Mouse (Mus musculus) limb, embryonic 14.5 days (tissue): ENCODE measurements at regions not wholly inside any gene's neighbourhood (a gene's known extent, or its start where the extent isn't known, plus 50 kb on each side); places are given as distances from the start of the nearest gene placed in this dataset.

Source experiments
- ATAC-seq: fragments of 200-750 bp; cut with Nextera tagmentation; 2 replicates; pipeline ENCODE4 v1.8.0; 2017; ENCODE audit warnings: low read depth, moderate number of reproducible peaks, moderate TSS enrichment; ENCODE audit not compliant: low FRiP score
- DNase-seq: peaks from one replicate; pipeline ENCODE4 v3.0.0-alpha.2; 2015; ENCODE audit warnings: low spot score
- H3K27ac ChIP-seq: fragments of 300-500 bp; sonication (generic); replicated peaks from 2 replicates; pipeline ENCODE4 v1.5.1; 2014; ENCODE audit warnings: low read depth, mild to moderate bottlenecking, low read length, moderate library complexity, mixed read lengths
- H3K27me3 ChIP-seq: fragments of 300-500 bp; sonication (generic); 2 replicates; pipeline ENCODE4 v1.6.1; 2014; ENCODE audit warnings: low read length, mixed read lengths; ENCODE audit not compliant: control insufficient read depth, insufficient read depth
- H3K36me3 ChIP-seq: fragments of 300-500 bp; sonication (generic); 2 replicates; pipeline ENCODE4 v1.6.1; 2014; ENCODE audit warnings: mild to moderate bottlenecking, low read length, moderate library complexity, mixed read lengths; ENCODE audit not compliant: control insufficient read depth, insufficient read depth
- H3K4me1 ChIP-seq: fragments of 300-500 bp; sonication (generic); 2 replicates; pipeline ENCODE4 v1.6.1; 2014; ENCODE audit warnings: antibody characterized with exemption, low read length, mixed read lengths; ENCODE audit not compliant: control insufficient read depth, insufficient read depth
- H3K4me2 ChIP-seq: fragments of 300-500 bp; sonication (generic); replicated peaks from 2 replicates; pipeline ENCODE4 v1.6.1; 2014; ENCODE audit warnings: low read depth, mild to moderate bottlenecking, low read length, moderate library complexity; ENCODE audit not compliant: severe bottlenecking
- H3K4me3 ChIP-seq: fragments of 300-500 bp; sonication (generic); replicated peaks from 2 replicates; pipeline ENCODE4 v1.5.1; 2014; ENCODE audit warnings: low read length
- H3K9ac ChIP-seq: fragments of 300-500 bp; sonication (generic); 2 replicates; pipeline ENCODE4 v1.6.1; 2014; ENCODE audit warnings: mild to moderate bottlenecking, low read depth, low read length, moderate library complexity; ENCODE audit not compliant: severe bottlenecking
- H3K9me3 ChIP-seq: fragments of 300-500 bp; sonication (generic); 2 replicates; pipeline ENCODE4 v1.6.1; 2016; ENCODE audit warnings: low read length; ENCODE audit not compliant: control insufficient read depth
- POLR2A ChIP-seq: fragments of 200-500 bp; IDR thresholded peaks from 2 replicates; pipeline ENCODE4 v1.8.0; 2012; ENCODE audit warnings: inconsistent platforms, mild to moderate bottlenecking, moderate library complexity, borderline replicate concordance; ENCODE audit not compliant: insufficient read depth, insufficient read length; ENCODE audit errors: extremely low read depth
- whole genome bisulfite sequencing: fragments of 180-500 bp; shearing (Covaris S2); extraction: QIAGEN DNeasy Blood & Tissue Kit; methylation state at CpG from one replicate; pipeline ENCODE4 v1.1.7; 2014; 5-methylcytosine and 5-hydroxymethylcytosine counted together

- ATAC-seq, result no peak
Observed at GRCm38 (mm10) chr1:72032214-72032613, 179.9 kb downstream of the Mreg start.

GRCm38 (mm10) chr1:72030763-72031405, 181.2 kb downstream of the Mreg start:
- no peak overlapping the region for H3K4me2 ChIP-seq
- no peak overlapping the region for H3K9ac ChIP-seq
- WGBS, result 63% methylated on average over 8 of the region's 8 CpGs
- H3K27me3 ChIP-seq, result no peaks in the 10 kb centered on the region
- no peak overlapping the region for H3K4me3 ChIP-seq
- no peaks in the 10 kb centered on the region for H3K9me3 ChIP-seq
- TF ChIP-seq POLR2A, result no peak
- H3K4me1 ChIP-seq, result no peaks in the 10 kb centered on the region
- no peak for DNase-seq
- no peak overlapping the region for H3K27ac ChIP-seq
- H3K36me3 ChIP-seq, result no peaks in the 10 kb centered on the region
- ATAC-seq, result no peak

More at GRCm38 (mm10) chr1:72032214-72032613, 179.9 kb downstream of the Mreg start:
- Histone ChIP-seq H3K4me2 (no peak overlapping the region), H3K9me3 (no peaks in the 10 kb centered on the region), H3K4me3 (no peak overlapping the region), H3K27ac (no peak overlapping the region), H3K4me1 (no peaks in the 10 kb centered on the region; the same call in 1 of the 2 replicates), H3K9ac (no peak overlapping the region), H3K36me3 (no peaks in the 10 kb centered on the region), H3K27me3 (no peaks in the 10 kb centered on the region)
- DNase-seq, result no peak
- TF ChIP-seq POLR2A, result no peak
- WGBS, result 87% methylated on average over 4 of the region's 4 CpGs

DNA sequence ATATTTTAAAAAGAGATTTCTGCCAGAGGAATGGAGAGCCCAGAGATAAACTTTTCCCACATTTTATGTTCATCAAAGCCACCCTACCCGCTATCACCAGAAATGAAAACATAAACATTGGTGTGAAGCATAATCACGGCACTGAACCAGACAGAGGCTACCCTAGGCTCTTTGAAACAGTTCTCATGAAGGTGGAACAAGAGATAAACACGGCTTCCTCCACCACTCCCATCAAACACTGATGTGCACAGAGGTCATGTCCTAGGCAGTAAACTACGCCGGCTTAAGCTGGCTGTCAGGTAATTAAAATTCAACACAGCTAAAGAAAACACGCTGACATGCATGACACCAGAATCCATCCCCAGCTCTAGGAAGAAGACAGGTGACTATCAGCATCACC, 182.5 kb downstream of the Mreg start:
- no peak overlapping the region for H3K27ac ChIP-seq
- H3K9me3 ChIP-seq, result no peaks in the 10 kb centered on the region
- no peaks in the 10 kb centered on the region for H3K36me3 ChIP-seq
- ATAC-seq (no peak), DNase-seq (no peak)
- H3K9ac ChIP-seq, result no peak overlapping the region
- H3K4me1 ChIP-seq, result no peaks in the 10 kb centered on the region
- 78% methylated on average over 6 of the region's 6 CpGs for WGBS
- no peak overlapping the region for H3K4me2 ChIP-seq
- H3K27me3 ChIP-seq, result no peaks in the 10 kb centered on the region
- no peak for TF ChIP-seq POLR2A
- no peak overlapping the region for H3K4me3 ChIP-seq

DNA sequence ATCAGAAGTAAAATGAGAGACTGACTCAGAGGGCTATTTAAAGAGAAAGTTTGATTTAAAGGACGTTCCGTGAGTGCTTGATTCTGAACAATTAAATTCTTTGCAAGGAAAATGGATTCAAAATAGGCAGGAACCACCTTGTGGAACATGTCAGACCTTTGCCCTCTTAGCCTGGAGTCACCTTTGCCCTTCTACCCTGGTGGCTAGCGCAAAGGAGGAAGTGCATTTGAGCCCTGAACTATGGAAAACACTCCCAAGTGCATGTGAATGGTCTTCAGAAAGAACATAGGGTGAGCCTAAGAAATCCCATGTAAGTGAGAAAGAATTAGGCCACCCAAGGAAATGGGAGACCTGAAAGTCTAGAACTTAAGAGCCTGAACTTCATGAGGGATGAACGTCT, 185.2 kb downstream of the Mreg start:
- H3K4me3 ChIP-seq, result no peak overlapping the region
- no peaks in the 10 kb centered on the region for H3K36me3 ChIP-seq
- no peak overlapping the region for H3K4me2 ChIP-seq
- H3K9me3 ChIP-seq, result no peaks in the 10 kb centered on the region
- ATAC-seq (no peak), DNase-seq (no peak)
- H3K27me3 ChIP-seq, result no peaks in the 10 kb centered on the region
- H3K27ac ChIP-seq, result no peak overlapping the region
- no peaks in the 10 kb centered on the region for H3K4me1 ChIP-seq
- no peak for TF ChIP-seq POLR2A
- H3K9ac ChIP-seq, result no peak overlapping the region
- 92% methylated on average over 4 of the region's 4 CpGs for WGBS

DNA sequence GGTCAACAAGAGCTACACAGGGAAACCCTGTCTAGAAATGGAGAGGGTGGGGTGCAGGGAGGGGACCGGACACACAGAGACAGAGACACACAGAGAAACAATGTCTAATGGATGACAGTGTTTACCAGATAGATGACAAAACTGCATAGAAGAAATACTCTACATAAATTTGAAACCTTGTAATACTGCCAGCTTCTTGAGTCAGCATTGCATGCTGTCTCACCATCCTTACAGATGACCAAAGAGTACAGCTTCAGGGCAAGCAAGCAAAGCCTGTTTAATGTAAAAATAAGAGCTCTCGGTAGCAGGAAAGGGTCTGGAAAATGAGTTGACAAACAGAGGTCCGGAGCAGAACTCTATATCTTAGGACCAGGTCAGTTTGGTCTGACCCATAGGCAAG, 189.5 kb downstream of the Mreg start:
- Histone ChIP-seq H3K27me3 (no peaks in the 10 kb centered on the region), H3K4me1 (peaks cover 18% of the 10 kb centered on the region), H3K9ac (no peak overlapping the region), H3K36me3 (no peaks in the 10 kb centered on the region), H3K4me2 (no peak overlapping the region), H3K9me3 (no peaks in the 10 kb centered on the region), H3K4me3 (no peak overlapping the region), H3K27ac (no peak overlapping the region)
- ATAC-seq (no peak), DNase-seq (no peak)
- WGBS, result 85% methylated on average over 3 of the region's 3 CpGs
- TF ChIP-seq POLR2A, result no peak
